Mouse (Mus musculus) retina, postnatal 7 days (tissue): ENCODE data around the gene Anks1.

Experiments used
- DNase-seq: peaks from one replicate; pipeline ENCODE4 v3.0.0-alpha.2; 2012; ENCODE audit warnings: low read depth, low spot score

Anks1 gene

DNA sequence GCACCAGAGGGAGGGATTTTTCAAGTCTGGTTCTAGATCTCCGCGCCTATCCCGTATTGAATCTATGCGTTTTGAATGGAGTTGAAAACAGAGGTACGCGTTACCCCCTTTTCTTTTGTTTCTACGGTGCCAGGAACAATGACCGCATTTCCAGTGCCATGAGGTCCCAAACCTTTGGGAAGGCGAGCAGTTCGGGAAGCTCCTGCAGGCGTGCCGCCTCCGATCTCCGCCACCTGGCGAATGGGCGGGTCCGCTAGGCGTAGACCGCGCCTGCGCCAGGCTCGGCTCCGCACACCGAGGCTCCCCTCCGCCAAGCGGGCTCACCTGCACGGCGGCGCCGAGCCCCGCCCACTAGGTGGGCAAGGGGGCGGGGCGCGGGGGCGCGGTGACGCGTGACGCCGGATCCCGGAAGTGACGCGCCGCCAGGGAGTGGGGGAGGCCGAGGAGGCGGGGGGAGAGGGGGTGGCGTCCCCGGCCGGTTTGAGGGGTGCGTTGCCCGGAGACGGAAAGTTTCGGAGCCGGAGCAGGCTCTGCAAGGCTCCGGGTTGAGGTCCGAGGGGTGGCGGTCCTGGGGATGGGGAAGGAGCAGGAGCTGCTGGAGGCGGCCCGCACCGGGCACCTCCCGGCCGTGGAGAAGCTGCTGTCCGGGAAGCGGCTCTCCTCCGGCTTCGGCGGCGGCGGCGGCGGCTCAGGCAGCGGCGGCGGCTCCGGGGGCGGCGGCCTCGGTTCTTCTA, at the start of gene Anks1:
Anks1 (plus strand) TSS at position 419 of the 734 bp plus-strand sequence.
- DNase-seq: peak; percentile 83

DNA sequence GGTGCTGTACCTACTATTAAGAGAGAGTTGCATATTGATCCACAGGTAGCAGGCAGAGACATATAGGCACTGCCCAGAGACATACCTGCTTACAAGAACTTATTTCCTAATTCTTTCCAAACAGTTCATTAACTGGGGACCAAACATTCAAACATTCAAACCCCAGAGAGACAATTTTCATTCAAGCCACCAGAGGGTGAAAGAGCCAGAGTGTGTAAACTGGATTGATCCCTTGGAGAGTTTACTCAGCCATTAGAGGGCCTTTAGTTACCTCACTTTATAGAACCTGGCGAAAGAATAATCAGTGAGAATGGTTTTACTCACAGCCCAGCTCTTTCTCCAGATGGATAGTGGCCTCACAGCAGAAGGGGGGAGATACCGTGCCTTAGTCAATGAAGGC, 43.6 kb upstream of the Anks1 start:
- DNase-seq: no peak

DNA sequence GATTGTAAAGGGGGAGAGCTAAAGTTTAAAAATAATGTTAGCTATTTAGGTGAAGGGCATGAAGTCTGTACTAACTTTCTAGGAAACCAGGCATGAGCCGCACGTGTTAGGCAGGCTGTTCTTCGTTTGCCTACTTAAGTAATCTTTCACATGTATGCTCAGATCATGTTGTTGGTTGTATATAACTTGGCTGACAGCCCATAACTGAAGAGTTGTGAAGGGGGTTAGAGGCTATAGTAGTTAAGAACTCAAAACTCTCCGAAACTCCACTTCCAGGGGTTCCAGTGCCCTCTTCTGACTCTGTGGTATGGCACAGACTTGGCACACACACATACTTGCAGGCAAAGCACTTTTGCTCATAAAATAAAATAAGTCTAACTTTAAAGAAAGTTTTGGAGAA, 42.4 kb upstream of the Anks1 start:
- no peak for DNase-seq

- DNase-seq: no peak
Observed at GRCm38 (mm10) chr17:27871851-27872250, 37.3 kb upstream of the Anks1 start.

GRCm38 (mm10) chr17:27873583-27873982, 35.5 kb upstream of the Anks1 start:
- no peak for DNase-seq

DNA sequence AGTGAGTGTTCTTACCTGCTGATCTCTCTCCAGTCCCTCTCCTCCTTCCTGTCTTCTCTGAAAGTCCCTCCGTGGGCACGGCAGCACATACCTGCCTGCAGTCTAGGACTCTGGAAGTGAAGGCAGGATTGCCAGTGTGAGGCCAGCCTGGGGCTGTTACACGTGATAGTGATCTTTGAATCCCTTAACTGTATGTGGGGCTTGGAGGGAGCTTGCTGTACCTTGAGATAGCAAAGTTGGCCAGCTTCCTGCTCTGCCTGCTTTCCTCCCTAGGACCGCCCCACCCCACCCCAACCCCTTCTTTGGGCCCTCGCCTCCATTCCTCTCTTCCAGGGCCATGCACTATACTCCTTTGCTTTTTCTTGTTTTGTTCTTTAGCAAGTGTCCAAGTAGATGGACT, 34.6 kb upstream of the Anks1 start:
- no peak for DNase-seq

DNA sequence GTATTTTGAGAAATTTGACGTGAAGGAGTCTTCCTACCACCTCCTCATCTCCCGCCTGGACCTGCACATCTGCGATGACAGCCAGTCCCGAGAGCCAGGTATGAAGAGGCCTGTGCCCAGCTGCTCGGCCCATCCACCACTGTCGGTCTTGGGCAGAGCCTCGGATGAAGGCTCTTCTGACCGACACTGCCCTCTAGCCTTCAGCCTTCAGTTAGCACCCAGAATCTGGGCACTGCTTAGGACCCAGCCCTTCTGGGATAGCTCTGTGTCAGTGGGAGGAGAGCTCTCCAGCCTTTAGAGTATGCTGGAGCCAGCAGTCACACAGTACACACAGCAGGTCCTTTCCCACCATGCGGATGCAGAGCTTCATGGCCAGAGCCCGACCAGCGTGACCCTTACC, 27.6 kb upstream of the Anks1 start:
- peak; percentile 3 for DNase-seq

DNA sequence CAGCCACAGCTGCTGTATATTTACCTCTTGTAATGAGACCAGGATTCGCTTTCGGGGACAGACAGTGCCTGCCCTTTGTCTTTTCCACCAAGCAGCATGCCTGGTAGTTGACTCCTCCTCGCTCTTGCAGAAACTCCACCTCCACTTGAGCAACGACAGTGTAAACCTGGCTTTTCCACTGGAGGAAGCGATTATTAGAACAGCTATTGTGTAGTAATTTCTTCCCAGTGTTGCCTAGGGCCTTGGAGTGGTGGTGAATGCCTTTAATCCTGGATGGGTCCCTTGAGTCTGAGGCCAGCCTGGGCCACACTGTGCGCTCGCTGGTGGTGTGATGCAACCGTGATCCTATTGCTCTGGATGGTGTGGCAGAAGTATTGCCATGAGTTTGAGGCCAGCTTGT, 26.0 kb upstream of the Anks1 start:
- no peak for DNase-seq

GRCm38 (mm10) chr17:27883994-27884393, 25.1 kb upstream of the Anks1 start:
- DNase-seq: no peak

DNA sequence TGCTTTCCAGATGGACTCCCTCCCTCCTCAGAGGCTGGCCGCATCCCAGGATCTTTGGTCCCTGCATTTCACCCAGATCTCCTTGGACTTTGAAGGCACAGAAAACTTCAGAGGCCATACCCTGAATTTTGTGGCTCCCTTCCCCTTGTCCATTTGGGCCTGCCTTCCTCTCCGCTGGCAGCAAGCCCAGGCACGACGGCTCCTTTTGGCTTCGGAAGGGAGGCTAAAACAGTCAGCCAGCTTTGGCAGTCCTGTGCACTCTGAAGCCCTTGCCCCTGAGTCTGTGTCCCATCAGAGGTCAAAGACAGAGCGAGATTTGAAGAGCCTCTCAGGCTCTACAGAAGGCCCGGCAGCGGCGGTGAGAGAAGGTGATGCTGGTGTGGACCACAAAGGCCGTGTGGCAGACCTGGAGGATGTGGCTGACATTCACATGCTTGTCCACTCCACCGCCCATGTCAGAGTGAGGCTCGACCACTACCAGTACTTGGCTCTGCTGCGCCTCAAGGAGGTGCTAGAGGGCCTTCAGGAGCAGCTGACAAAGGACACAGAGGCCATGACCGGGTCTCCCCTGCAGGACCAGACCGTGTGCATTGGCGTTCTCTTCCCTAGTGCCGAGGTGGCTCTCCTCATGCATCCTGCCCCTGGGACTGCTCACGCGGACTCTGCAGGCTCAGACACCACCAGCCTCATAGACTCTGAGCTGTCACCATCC, 22.5 kb upstream of the Anks1 start:
- no peak for DNase-seq

DNA sequence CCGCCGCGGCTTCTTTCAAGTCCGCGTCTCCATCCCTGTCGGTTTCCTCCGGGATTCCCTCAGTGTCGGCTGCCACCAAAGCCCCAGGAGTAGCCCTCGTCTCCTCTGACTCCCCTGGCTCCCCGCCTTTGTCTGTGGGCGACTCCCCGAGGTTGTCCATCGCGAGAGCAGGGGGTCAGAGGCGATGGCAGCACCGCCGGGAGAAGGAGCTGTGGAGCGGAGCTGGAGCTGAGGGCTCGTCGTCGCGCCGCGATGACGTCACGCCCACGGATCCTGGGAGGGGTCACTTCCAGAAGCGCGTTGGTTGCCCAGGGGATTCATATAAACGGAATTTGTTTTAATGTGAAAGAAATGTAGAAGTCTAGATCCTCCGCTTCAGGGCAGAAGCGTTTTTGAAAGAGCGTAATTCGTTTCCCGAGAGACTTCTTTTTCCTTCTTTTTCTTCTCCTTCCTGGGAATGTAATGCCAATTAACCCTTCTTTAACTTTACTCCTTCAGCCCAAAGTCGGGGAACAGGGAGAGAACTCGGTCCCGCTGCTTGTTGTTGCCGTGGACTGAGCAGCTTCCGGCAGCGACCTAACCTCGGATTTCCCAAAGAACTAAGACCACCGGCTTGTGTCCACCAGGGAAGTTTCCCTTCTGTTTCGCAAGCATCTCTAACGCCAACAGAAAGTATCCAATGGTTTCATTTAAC, 1.4 kb upstream of the Anks1 start:
- DNase-seq: peak; percentile 86

GRCm38 (mm10) chr17:27908206-27908887, 759 bp upstream of the Anks1 start:
- DNase-seq: no peak

DNA sequence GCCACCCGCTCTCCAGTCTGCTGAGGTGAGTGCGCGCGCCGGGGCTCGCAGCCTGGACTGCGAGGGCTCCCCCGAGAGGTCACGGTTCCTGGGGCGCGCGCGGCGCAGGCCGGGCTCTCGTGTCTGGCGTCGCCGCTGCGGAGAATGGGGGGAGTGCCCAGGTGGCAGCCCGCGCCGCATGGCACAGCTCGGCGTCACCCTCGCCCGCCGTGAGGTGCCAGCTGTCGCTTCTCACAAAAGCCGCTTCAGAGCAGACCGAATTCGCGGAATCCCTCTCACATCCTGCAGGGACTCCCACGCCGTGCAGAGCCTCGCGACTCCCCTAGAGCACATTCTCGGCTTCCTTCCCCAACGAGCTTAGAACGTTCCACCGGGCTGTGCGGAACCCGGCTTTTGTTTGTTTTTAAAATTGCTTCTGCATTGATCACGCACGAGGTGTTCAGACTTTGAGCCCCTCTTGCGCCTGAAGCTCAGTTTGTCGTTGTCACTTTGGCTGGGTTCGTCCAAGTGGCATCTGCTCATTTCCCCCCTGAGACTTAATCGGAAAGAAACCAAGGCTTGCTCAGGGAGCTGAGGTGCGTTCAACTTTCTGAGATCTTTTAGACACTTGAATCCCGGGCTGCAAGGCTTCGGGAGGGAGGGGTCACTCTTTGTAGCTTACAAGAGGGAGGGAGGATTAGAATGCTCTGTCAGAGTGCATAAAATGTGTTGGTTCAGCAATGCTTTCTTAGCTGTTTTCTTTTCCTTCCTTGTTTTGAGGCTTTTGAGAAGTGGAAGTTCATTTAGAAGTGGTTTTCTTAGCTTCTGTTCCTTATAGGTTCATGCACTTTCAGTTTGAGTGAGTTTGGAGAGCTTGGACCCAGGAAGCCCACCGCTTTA, 755 bp downstream of the Anks1 start, which contains the start of gene Taf11:
Taf11 (minus strand) TSS at position 223 of the 879 bp plus-strand sequence.
- peak; percentile 58 for DNase-seq

DNA sequence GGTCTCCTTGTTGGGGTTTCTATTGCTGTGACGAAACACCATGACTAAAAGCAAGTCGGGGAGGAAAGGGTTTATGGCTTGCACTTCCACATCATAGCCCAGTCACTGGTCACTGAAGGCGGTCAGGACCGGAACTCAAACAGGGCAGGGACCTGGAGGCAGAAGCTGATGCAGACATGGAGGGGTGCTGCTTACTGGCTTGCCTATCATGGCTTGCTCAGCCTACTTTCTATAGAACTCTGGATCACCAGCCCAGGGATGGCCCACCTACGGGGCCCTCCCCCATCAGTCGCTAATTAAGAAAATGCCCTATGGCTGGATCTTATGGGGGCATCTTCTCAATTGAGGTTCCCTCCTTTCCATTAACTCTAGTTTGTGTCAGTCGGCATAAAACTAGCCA, 2.3 kb downstream of the Anks1 start:
- no peak for DNase-seq

DNA sequence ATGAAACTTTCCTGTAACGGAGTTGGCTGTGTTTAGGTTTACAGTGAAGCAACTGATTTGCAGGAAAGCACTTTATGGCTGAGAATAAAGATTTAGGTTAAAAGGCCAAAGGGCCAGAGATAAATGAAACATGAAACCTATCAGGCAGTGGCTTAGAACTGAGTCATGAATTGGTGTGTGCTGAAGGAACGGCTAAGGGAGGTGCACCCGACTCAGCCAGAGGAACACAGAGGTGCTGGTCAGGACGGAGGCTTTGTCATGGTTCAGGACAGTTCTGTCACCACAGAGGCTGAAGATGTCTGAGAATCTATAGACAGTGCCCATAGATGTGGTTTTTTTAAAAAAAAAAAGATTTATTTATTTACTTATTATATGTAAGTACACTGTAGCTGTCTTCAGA, 5.6 kb downstream of the Anks1 start:
- DNase-seq: no peak

- no peak for DNase-seq
Observed at GRCm38 (mm10) chr17:27916366-27916765, 7.3 kb downstream of the Anks1 start.

DNA sequence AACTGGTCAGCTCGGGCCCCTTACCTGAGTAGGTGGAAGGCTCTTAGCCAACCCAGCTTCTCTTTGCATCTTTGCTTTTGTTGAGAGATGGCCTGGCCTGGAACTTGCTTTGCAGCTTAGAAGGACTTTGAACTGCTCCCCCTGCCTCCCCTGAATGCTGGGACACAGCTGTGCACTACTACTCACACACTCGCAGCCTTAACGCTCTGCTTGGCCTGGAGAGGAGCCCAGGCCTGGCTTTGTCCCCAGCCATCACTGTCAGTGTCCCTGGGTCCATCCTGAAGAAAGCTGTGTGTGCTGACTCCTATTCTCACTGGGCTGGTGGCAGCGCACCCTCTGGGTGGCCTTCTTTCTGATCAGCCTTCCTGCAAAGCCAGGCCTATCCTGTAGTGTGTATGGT, 11.6 kb downstream of the Anks1 start:
- no peak for DNase-seq

DNA sequence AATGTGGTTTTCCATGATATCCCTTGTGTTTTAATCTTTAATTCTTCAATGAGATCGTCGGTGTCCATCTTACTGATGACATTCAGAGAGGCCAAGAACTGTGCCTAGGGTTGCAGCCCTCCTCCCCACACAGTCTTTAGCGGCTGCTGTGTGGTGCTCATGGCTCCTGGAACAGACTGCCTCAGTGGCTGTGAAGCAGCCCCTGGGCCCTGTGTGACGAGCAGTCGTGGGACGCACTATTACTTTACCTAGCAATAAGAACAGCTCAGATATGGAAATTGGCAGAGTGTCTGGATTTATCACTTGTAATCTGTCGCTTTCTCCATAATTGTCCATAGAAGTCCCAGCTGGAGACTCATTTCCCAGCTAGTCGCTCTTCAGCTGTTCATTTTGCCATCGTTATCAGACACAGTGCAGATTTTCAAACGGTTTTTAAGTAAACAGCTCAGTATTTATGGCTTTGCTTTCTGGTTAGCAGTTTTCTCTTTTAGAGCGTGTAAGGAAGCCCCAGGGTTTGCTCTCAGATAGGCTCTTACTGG, 13.1 kb downstream of the Anks1 start:
- no peak for DNase-seq

- DNase-seq: no peak
Observed at GRCm38 (mm10) chr17:27925054-27925453, 15.9 kb downstream of the Anks1 start.

DNA sequence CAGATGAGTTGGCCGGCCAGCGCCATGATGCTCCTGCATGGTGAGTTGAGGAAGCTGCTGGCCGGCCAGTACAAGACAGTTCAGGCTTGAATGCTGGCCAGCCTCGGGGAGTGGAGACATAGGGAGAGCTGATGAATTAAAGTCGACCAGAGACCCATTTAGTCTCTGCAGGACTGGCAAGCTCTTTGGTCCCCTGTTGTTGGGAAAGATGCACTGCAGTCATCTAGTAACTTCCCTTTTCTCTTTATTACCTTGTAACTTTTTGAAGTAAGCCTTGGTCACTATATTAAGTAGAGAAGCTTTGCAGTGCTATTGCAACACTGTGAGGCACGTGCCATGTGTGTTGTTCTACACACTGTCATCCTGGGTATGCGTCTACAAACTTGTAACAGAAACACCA, 16.4 kb downstream of the Anks1 start:
- DNase-seq: no peak

DNA sequence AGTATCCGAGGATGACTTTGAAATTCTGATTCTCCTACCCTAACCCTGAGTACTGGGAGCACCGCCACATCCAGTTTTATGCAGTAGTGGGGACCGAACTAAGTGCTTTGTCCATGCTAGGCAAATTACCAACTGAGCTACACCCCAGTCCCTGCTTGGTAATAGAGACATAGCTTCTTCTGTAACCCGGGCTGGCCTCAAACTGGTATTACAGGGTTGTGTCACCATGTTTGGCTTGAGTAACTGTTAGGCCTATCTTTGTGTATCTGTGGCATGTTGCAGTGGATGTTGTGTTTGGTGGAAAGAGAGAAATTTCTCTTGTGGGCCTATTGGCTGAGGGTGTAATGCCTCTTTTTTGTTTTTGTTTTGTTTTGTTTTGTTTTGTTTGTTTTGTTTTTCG, 21.2 kb downstream of the Anks1 start:
- no peak for DNase-seq
